Mouse (Mus musculus): ENCODE results near the gene Rsph1. TPM values are rescaled to one million over a fixed set of nuclear protein-coding genes. Genes with fewer than 3 reads are reported as not detected.

Gene Rsph1
- total and polyA plus RNA-seq, 3 experiments, result not detected

- Histone ChIP-seq H3K4me3 (replicated peaks in 1 of 3; ENCODE audit: low read depth in 2 of 3, low read length in 2 of 3, poor library complexity in 1 of 3) (no peak overlapping the region), H3K4me1 (ENCODE audit: control insufficient read depth in 1 of 2, insufficient read depth in 2 of 2) (peaks cover 3 to 17% of the 10 kb centered on the region in 2 experiments; a peak in 3 of 4 replicates), H3K27me3 (replicated peaks) (peaks cover 16% of the 10 kb centered on the region), H3K9me3 (replicated peaks; ENCODE audit: low read length) (peaks cover 2% of the 10 kb centered on the region), H3K9ac (ENCODE audit: insufficient read depth, low read depth) (no peak overlapping the region), H3K79me2 (replicated peaks; ENCODE audit: control insufficient read depth, extremely low read depth, insufficient read depth, poor library complexity, severe bottlenecking) (no peaks in the 10 kb centered on the region), H3K4me2 (ENCODE audit: insufficient read depth, low read depth, poor library complexity, severe bottlenecking) (no peak overlapping the region), H3K27ac (ENCODE audit: insufficient read depth, low read depth) (no peak overlapping the region), H3K36me3 (replicated peaks in 1 of 2; ENCODE audit: control insufficient read depth in 1 of 2, insufficient read depth in 1 of 2, low read length in 1 of 2) (no peaks in the 10 kb centered on the region)
- in situ Hi-C loops (cut with MboI; ENCODE audit: low pct_ligation_motif_present, low pct_unique_long_range_greater_than_20kb, low sequenced_read_pairs), result no loop called here
- TF ChIP-seq NRF1 (IDR thresholded peaks at IDR 0.05; ENCODE audit: low read depth, low read length) (no peak), UBTF (IDR thresholded peaks at IDR 0.05; ENCODE audit: low read depth, low read length) (no peak), EP300 (IDR thresholded peaks at IDR 0.05; ENCODE audit: low read length) (no peak), ZNF384 (IDR thresholded peaks at IDR 0.05; ENCODE audit: low read depth, low read length) (no peak), ETS1 (conservative IDR thresholded peaks at IDR 0.05; ENCODE audit: low read depth, low read length) (no peak), HCFC1 (IDR thresholded peaks at IDR 0.05; ENCODE audit: low read depth, low read length) (no peak), RCOR1 (conservative IDR thresholded peaks at IDR 0.05; ENCODE audit: low read depth, low read length) (no peak), MAFK (IDR thresholded peaks at IDR 0.05; ENCODE audit: insufficient replicate concordance, low read length) (no peak), NELFE (IDR thresholded peaks at IDR 0.05; ENCODE audit: low read depth, low read length) (no peak), MYC (IDR thresholded peaks at IDR 0.05; ENCODE audit: low read depth, low read length) (no peak), BHLHE40 (IDR thresholded peaks at IDR 0.05; ENCODE audit: low read depth, low read length) (no peak), KAT2A (IDR thresholded peaks at IDR 0.05; ENCODE audit: insufficient replicate concordance, low read length) (no peak), RAD21 (IDR thresholded peaks at IDR 0.05; ENCODE audit: low read depth, low read length) (no peak), USF1 (IDR thresholded peaks at IDR 0.05; ENCODE audit: low read depth, low read length) (no peak)
- dilution Hi-C loops (cut with MboI; ENCODE audit: extremely low pct_ligation_motif_present, extremely low pct_unique_long_range_greater_than_20kb, low sequenced_read_pairs), result no loop called here
- DNase-seq (ENCODE audit: extremely low read depth), result no peak
Observed at GRCm38 (mm10) chr17:31270246-31270645, 6.9 kb downstream of the Rsph1 start.

GRCm38 (mm10) chr17:31269761-31270160 is 7.4 kb downstream of the Rsph1 start:
- no peak for DNase-seq (ENCODE audit: extremely low read depth)
- Histone ChIP-seq H3K79me2 (replicated peaks; ENCODE audit: control insufficient read depth, extremely low read depth, insufficient read depth, poor library complexity, severe bottlenecking) (no peaks in the 10 kb centered on the region), H3K27ac (ENCODE audit: insufficient read depth, low read depth) (no peak overlapping the region), H3K4me1 (ENCODE audit: control insufficient read depth in 1 of 2, insufficient read depth in 2 of 2) (peaks cover under 1 to 22% of the 10 kb centered on the region in 2 experiments), H3K4me3 (replicated peaks in 1 of 3; ENCODE audit: low read depth in 2 of 3, low read length in 2 of 3, poor library complexity in 1 of 3) (no peak overlapping the region), H3K27me3 (replicated peaks) (peaks cover 16% of the 10 kb centered on the region), H3K9ac (ENCODE audit: insufficient read depth, low read depth) (no peak overlapping the region), H3K9me3 (replicated peaks; ENCODE audit: low read length) (peaks cover 2% of the 10 kb centered on the region), H3K4me2 (ENCODE audit: insufficient read depth, low read depth, poor library complexity, severe bottlenecking) (no peak overlapping the region), H3K36me3 (replicated peaks in 1 of 2; ENCODE audit: control insufficient read depth in 1 of 2, insufficient read depth in 1 of 2, low read length in 1 of 2) (no peaks in the 10 kb centered on the region)
- TF ChIP-seq MAFK (IDR thresholded peaks at IDR 0.05; ENCODE audit: insufficient replicate concordance, low read length) (no peak), ELF1 (IDR thresholded peaks at IDR 0.05; ENCODE audit: low read depth, low read length) (no peak), MEF2A (IDR thresholded peaks at IDR 0.05; ENCODE audit: borderline replicate concordance, low read depth, low read length) (no peak), UBTF (IDR thresholded peaks at IDR 0.05; ENCODE audit: low read depth, low read length) (no peak), RAD21 (IDR thresholded peaks at IDR 0.05; ENCODE audit: low read depth, low read length) (no peak), E2F4 (IDR thresholded peaks at IDR 0.05; ENCODE audit: insufficient replicate concordance, low read depth, low read length) (no peak), RCOR1 (conservative IDR thresholded peaks at IDR 0.05; ENCODE audit: low read depth, low read length) (no peak), POLR2A (IDR thresholded peaks at IDR 0.05; ENCODE audit: low read depth, low read length) (no peak), CTCF (conservative IDR thresholded peaks at IDR 0.05 in 1 of 2, IDR thresholded peaks at IDR 0.05 in 1 of 2; ENCODE audit: low read depth in 2 of 2, low read length in 2 of 2) (no peak), EP300 (IDR thresholded peaks at IDR 0.05; ENCODE audit: low read length) (no peak)
- dilution Hi-C loops (cut with MboI; ENCODE audit: extremely low pct_ligation_motif_present, extremely low pct_unique_long_range_greater_than_20kb, low sequenced_read_pairs) (no loop called here), in situ Hi-C loops (cut with MboI; ENCODE audit: low pct_ligation_motif_present, low pct_unique_long_range_greater_than_20kb, low sequenced_read_pairs) (no loop called here)
